Mouse (Mus musculus) urinary bladder, adult 18-20 months (tissue): ENCODE data around the gene Nipsnap3a.

Source experiments
- DNase-seq, 2 experiments: peaks; one replicate each; pipeline ENCODE4 v3.0.0; 2022; ENCODE audit warnings: low spot score in 2 of 2, mixed read lengths in 2 of 2

The Nipsnap3a gene

DNA sequence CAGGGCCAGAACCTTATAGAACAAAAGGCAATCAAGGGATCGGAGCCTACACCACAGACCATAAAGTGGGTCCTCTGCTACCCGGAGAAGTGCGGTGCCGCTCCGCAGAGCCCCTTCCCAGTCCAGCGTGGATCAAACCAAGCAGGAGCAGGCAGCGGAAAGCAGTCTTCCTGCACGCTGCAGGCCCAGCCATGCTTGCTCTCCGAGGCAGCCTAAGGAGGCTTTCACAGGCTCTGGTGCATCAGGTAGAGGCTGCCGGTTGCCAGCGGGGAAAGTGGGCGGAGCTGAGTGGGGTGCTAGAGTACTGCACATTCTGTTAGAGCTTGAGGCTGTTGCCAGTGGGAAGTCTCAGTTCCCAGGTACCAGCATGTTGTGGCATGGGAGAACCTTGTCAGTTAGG lies at the start of gene Nipsnap3a:
TSS of gene Nipsnap3a (plus strand) at position 25 of the 400 bp plus-strand sequence.
- no peak for DNase-seq

DNA sequence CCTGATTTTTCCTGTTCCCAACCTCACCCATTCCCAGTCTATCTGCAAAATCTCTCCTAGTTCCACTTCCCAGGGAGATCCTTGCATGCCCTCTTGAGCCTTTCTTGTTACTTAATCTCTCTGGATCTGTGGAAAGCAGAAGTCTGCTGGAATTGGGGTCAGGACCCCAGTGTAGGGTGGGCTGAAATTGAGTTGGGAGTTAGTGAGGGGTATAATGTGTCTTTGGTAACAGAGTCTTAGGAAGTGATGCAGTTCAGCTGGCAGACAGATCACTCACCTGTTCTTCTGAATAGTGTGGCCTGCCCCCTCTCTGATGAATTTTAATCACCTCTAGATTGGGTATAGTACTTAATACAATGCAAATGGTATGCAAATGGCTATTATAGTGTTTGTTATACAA lies 42.4 kb upstream of the Nipsnap3a start:
- DNase-seq: no peak

DNA sequence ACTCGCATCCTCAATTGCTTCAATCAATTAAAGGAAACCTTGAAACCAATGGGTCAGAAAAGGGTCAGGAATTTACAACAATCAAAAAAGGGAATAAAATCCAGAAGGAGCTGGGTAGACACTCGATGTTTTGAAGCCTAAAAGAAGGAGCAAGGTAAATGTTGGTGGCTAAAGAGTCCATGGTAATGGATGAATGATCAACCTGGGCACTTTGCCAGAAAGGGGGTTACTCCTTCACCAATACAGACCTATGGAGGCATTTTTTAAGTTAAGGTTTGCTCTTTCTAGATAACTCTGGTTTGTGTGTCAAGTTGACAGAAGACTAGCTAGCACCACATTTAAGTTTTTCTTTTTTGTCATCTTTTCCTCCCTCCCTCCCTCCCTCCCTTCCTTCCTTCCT lies 40.1 kb upstream of the Nipsnap3a start:
- no peak for DNase-seq

DNA sequence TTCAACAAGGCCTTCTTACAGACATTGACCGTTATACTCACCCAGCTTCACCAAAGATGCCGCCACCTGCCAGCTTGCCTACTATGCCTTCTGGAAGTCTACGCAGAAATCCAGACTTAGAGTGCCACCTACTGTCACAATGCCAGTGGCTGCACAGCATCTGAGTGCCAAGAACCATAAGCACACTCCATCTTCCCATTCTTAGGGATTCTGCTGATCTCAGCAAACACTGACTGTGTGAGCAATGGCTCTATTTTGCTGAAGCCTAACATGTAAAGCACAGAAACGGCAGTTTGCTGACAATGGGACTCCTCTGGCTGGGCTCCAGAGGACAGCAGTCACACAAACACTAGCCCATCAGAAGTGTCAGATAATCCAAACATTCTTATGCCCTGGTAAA lies 30.4 kb upstream of the Nipsnap3a start:
- DNase-seq: no peak

DNA sequence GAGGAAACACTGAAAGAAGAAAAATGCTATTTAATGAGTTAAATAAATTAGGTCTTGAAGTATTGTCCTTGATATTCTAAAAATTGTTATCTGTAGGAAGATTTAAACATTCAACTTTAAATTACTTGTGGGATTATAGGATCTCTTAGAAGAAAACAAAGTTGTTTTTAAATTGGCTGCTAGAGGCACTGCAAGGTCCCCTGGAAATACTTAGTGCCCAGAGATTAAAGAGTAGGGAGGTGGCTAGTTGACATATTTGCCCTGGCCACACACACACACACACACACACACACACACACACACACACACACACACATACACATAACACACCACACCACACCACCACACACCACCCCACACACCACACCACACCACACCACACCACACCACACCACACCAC lies 24.8 kb upstream of the Nipsnap3a start, which contains the start of gene Olfr270:
TSS of gene Olfr270 (plus strand) at position 301 of the 400 bp plus-strand sequence.
- DNase-seq: no peak

DNA sequence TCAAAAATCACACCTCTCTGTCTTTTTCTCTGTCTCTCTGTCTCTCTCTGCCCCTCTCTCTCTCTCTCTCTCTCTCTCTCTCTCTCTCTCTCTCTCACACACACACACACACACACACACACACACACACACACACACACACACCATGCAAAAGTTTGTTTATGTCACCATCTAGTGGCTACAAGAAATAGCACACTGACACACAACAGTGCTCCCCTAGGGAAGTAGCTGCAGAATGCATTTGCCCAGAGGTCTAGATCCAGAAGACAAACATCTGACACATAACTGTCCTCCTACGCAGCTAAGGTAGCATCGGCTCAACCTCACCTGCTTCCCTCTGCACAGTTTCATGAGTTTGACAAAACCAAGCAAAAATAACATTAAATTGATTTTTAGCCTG lies 3.9 kb upstream of the Nipsnap3a start:
- DNase-seq: no peak

DNA sequence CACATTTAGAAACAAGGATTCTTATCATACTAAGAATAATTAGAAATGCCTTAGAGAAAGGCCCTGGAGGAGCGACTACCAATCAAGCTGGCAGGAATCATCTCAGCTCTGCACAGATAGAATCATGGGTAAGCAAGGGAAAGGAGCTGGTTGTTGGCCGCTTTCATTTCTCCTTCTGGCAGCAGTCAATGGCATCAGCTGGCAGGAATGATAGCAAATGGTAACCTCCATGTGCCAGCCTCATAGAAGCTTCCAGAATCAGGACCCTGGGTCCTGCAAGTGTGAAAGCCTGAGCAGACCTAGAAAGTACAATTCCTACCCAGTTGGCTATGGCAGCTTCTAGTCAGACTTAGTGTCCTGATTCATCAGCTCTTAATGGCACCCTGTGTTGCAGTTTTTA lies 2.8 kb upstream of the Nipsnap3a start:
- DNase-seq: no peak

DNA sequence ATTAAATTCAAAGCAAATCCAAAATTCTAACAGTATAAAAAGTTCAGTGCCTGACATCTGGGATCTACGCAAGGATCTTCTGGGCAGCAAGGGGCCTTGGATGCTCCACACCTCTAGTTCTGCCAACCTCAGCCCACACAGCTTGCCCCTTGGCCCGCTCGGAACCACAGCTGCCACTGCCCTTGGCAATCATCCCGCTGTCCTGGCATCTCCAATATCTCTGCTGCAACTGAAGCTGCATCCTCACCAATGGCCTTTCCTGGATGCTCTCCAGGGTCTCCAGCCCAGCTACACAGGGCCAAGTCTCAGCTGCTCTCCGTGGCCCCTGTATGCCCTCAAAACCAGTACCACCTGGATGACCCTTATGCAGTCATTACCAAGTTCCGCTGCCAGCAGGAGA lies 10.4 kb downstream of the Nipsnap3a start:
- no peak for DNase-seq

DNA sequence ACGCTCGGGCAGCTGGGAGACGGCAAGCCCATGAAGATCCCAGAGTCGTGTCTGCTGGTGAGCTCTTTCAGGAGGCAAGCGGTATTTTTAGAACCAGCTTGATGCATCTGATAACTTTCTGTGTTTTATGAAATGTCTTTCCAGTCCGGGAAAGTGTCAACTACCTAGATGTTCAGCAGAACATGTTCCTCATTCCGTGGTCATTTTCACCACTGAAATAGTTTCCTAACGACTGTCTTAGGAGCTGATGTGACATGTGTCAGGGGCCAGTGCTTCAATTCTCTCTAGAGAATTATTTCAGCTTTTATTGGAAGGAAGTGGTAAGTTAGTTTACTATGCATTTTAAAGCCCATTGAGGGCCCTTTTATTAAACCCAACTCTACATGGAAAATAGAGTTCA lies 11.1 kb downstream of the Nipsnap3a start:
- DNase-seq: no peak

DNA sequence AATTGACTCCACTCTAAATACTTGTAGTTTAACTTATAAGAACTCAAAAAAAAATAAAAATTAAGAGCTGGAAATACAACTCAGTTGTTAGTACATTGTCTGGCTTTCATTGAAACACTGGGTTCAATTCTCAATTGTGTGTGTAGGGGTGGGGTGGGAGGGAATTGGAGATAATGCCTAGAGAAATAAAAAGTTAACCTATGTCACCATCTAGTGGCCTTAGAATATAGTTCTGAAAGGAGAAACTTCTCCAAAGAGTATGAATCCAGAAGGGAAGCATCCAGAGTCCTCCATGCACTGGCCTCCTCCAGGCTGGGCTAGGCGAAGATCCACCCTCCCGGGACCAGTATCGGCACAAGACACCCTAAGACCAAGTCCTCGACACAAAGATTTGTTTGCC lies 20.1 kb downstream of the Nipsnap3a start:
- DNase-seq: no peak

DNA sequence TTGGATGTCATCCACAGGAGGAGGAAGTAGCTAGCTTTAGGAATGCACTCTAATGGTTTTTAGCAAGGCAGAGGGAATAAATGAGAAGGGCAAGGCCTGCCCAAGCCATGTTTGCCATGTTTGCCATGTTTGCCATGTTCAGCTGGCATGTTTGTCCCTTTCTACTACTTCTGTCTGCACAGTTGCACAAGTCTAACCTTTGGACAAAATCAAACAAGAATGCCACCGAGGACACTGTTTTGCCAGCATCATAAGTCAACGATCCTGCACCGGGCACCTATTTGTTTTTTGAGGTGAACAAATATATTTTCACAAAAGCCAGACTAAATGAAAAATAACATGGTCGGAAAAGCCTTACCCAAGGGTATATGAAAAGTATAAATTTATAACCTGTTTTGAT lies 20.8 kb downstream of the Nipsnap3a start:
- no peak for DNase-seq

DNA sequence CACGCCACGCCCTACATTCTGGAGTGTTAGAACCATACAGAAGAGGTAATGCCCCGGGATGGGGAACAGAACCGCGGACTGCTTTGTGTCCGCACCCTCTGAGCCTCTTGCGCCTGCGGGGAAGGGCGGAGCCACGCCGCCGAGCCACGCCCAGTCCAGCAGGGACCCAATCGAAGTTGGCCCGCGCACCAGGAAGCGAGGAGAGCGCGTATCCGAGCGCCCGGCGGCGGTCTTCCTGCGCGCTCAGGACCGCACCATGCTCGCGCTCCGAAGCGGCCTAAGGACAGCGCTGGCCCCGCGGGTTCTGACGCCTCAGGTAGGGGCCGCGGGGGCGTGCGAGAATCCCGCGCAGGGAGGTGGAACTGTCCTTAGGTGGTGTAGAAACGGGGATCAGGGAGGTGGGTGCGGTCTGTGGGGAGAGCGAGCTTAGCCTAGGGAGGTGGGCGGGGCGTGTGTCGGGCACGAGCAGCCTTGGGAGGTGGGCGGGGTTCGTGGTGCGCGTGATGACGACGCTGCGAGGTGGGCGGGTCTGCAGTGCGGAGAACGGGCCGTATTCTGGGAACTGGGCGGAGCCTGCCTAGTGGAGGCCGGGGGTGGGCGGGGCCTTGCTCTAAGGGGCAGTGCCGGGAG lies 22.8 kb downstream of the Nipsnap3a start, which contains the start of gene Nipsnap3b:
TSS of gene Nipsnap3b (plus strand) at position 149 of the 630 bp plus-strand sequence.
- DNase-seq: peak; percentile 93 to 94

DNA sequence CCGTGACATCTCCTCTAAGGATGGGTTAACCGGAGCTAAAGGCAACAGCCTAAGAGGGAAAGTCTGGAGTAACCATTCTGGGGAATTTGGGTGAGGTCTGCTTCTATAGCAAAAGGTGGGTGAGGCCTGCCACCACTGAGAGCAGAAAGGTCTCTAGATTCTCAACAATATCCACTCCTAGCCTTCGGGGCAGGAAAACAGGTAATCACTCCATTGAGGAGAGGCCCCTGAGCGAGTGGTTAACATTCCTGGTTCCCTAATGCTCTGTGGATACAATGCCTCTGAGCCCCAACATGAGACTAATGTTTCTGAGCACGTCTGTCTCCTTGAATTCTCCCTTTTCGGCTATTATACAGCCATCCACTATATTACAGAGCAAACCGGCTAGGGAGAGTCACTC lies 25.3 kb downstream of the Nipsnap3a start:
- DNase-seq: no peak

DNA sequence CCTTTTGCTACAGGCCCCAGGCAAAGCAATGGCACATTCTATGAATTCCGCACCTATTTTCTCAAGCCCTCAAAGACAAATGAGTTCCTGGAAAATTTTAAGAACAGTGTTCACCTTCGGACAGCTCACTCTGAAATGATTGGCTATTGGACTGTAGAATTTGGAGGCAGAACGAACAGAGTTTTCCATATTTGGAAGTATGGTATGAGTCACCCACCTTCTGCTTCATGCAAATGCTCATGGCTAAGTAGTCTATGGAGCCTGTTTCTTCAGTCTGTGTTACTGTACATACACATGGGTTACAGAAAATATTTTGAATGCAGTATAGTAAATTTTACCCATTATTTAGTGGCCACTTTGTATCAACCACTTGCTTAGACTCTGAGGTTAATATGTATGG lies 26.0 kb downstream of the Nipsnap3a start:
- DNase-seq: no peak

DNA sequence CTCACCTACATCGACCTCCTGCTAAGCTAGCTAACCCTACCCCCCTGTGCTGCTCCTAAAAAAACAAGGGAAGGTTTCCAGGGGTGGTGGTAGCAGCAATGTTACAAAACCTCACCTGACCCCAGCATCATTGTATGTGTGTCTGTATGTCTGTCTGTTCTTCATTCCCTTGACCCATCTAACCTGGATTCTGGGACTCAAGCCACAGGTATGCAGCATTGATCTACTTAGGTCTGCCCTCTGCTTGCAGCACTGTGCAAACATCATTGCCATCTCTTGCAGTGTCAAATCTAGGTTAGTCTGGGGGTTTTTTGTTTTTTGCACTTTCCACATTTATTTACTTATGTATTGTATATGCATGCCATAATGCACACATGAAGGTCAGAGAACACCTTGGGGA lies 29.3 kb downstream of the Nipsnap3a start:
- no peak for DNase-seq

DNA sequence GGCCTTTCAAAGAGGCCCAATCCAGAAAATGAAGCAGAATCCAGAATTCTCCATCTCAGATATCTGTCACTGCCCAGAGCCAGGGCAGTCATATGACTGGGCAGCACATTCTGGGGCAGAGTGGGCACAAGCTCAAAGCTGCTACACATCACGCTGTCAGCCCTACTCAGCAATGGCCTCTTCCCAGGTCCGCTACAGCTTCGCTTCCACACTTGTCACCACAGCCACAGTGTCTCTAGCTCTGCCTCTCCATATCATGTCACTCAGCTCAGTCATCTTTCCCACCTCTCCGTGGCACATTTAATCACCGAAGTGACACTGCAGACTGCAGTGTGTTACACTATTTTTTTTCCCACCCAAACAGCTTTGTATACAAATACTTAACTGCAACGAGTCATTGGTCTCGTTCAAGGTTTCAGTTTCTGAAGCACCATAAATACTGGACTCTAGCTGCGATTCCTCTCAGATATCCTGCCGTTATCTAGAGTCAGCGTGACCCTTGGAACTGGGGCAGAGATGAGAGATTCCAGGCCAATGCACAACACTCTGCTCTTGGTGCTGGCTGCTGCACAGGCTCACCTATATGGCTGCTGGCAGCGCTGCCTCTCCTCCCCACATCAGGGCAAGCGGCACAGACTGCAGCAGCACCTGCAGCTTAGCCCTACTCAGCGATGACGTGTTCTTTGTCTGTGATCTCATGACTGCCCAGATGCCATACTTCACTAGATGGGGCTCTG lies 34.3 kb downstream of the Nipsnap3a start:
- no peak for DNase-seq

DNA sequence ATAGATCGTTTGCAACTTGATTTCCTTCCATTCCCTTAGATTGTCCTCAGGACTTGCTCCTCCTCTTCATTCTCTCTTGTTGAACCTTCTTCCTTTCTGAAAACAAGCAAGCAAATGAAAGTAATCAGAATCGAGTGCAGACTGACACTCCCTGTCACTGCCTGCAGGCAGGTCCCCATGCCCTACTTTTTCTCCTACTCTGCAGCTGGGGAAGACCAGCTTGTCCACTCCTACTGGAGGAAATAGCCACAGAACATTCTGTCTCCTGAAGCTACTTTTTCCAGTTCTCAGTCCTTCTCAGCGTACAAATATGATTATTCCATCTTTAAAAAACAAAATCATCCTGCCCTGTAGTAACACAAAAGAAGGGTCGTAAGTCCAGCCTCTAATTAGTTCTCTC lies 35.3 kb downstream of the Nipsnap3a start:
- no peak for DNase-seq

DNA sequence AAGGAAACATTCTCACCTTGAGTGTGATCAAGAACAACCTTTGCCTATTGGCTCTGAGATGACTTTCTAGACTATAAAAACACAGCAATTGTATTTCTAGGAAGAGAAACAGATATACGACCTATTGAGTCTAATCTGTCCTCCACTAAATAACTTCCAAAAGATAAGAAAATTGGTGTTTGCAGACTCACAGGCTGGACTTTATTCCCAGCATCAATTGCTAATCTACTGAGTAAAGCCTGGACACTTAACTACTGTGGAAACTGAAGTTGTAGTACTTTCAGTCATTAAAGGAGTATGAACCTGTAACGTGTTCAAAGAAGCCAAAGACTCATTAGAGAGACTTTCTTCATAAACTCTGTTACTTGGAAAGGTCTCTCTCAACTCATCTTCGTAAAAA lies 38.7 kb downstream of the Nipsnap3a start:
- no peak for DNase-seq

DNA sequence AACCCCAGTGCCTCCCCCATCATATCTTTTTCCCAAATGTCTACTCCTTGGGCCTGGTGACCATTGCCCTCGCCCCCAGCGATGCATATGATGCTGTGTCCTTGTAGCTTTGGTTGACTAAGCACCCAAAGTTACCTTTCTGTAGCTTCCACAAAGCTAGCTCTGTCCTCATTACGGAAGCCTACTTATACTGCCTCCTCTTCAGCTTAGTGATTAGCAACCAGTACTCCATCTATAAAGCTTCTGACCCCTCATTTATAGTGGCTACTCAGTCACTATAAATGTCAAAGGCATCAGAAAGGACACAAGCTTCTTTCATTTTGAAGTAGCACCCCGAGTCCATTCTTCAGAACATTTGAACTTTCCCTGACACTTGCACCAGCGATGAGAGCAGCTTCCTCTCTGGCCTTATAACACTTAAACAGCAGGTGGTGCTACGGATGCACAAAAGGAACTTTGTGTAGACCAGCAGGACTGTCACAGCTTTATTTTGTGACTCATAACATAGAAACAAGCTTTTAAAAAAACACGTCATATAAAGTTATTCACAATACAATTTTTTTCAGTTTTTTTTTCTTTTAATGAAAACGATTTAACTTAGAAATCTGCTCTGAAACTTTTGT lies 41.4 kb downstream of the Nipsnap3a start:
- no peak for DNase-seq

DNA sequence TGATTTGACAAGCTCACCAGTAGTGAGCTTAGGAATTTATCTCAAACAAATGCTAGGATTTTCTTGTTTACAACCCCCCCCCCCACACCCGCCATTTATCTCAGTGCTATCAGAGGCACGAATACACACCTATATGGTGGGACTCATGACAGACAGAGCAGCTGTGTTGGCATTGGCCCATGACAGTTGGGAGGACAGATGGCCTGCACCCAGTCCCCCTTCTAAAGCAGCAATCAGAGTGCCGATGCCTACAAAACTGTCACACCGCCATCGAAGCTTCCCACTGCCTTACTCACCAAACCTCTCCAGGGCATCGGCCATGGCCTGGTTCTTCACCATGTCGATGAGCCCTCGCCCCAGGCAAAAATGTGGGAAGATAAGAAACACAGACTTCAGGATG lies 54.7 kb downstream of the Nipsnap3a start:
- DNase-seq: no peak

DNA sequence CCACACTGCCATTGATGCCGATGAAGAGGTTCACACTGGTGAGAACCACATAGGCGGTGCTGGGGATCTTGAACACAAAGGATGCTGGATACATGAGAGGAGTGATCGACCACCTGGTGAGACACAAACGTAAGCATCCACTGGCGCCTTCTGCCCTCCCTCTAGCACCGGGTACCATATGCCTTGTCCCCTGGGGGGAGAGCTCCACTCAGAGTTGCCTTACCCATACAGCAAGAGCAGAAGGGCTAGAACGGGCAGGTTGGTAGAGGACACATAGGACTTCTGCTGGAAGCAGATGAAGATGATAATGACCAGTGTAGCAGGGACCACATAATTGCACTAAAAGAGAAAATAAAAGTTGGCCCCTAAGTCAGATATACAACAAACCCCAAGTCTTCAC lies 56.7 kb downstream of the Nipsnap3a start:
- DNase-seq: no peak

DNA sequence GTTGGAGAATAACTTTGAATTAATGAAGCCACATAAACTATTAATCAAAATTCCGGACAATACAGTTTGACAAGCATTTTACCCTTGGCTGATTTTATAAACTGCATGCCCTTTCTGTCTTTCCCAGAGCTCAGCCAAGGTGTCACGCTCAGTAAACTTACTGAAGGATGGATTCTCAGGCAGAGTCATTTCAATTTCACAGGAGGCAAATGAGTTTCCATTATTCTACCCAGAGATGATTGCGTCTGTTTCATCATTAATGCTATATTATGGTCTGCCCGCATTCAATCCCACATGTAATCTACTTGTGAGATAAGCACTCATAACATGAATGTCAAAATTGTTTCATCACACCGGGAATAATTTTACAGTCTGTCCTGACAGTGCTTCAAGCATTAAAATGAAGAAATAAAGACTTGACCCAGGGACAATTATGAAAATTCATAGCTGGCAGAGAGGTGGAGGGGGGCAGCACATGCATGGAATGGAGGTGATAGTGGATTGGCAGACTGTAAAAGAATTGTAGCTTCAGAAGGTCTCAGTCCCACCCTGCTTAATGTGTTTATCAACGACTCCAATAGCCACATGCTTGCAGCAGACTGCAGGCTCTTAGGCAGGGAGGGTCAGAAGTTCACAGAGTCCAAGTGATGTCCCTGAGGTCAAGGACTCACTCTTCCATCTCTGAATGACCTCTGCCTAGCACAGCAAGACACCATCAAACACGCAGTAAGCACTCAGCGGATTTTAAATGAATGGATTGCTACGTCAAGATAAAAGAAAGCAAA lies 57.4 kb downstream of the Nipsnap3a start:
- no peak for DNase-seq
